9 mouse cellular contexts compared by ENCODE assay signal in the genomic region with DNA sequence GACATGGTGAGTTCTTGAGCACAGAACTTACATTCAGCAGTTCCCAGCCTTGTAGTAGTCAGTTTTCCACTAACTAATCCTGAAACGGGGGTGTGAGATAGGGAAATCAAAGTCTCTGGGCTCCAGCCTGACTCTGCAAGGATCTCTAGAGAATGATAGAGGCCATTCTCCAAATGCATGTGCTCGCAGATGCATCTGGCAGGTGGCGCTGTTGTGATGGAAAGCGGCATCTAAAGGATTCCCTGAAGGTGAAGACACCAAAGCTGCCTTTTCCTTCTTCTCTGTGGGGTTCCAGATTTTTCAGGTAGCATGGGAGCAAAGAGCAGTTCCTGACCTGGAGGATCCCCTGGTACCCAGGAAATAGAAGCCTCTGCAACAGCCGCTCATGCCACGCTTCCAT. TPM values are rescaled to one million over a fixed set of nuclear protein-coding genes. Genes with fewer than 3 reads are reported as not detected.
DNase-seq lines count a peak whose midpoint lies in the region; ATAC-seq and TF ChIP-seq lines count a peak whose summit lies in the region.
"Had no signal": no experiment of that assay in that cellular context is flagged by ENCODE, and none has a peak within 500 bp of the region (broad histone marks: within the 10 kb centered on the region; RNA-seq: fewer than 3 reads in every experiment).

No protein-coding gene starts in this region.

- H3K4me2 ChIP-seq in intestine, embryonic 14.5 days (ENCODE audit: low read length): no peak overlapping the region
- no peak overlapping the region for H3K4me2 ChIP-seq in intestine, embryonic 15.5 days (replicated peaks)
- no peak overlapping the region for H3K4me2 ChIP-seq in embryonic facial prominence, embryonic 14.5 days (ENCODE audit: low read depth, low read length)
- no peak overlapping the region for H3K4me2 ChIP-seq in hindbrain, embryonic 14.5 days (replicated peaks)
- H3K4me2 ChIP-seq in midbrain, postnatal 0 days (ENCODE audit: low read depth, low read length, poor library complexity, severe bottlenecking): peak overlapping the region; percentile 20

- peaks cover 12% of the 10 kb centered on the region for H3K36me3 ChIP-seq in intestine, embryonic 14.5 days (ENCODE audit: control insufficient read depth, insufficient read depth, low read length)
- 0 out of 2 replicates have a peak, but pooled peaks cover 7% of the 10 kb centered on the region for H3K36me3 ChIP-seq in intestine, embryonic 15.5 days
- peaks cover 17% of the 10 kb centered on the region; the same call in 1 of the 2 replicates for H3K36me3 ChIP-seq in embryonic facial prominence, embryonic 14.5 days (ENCODE audit: control insufficient read depth, insufficient read depth, low read length)
- no peaks in the 10 kb centered on the region; the same call in 1 of the 2 replicates for H3K36me3 ChIP-seq in hindbrain, embryonic 14.5 days (replicated peaks; ENCODE audit: control insufficient read depth, insufficient read depth)
- H3K36me3 ChIP-seq in midbrain, postnatal 0 days (ENCODE audit: insufficient read depth, low read length): peaks cover 6% of the 10 kb centered on the region; the same call in 1 of the 2 replicates

- peak; percentile 16; the same call in 1 of the 2 replicates for ATAC-seq in intestine, embryonic 14.5 days (replicated peaks; ENCODE audit: low FRiP score, low TSS enrichment, low read depth)
- no peak; the same call in none of the 2 replicates for ATAC-seq in intestine, embryonic 15.5 days
- ATAC-seq in embryonic facial prominence, embryonic 14.5 days (ENCODE audit: low read depth): peak; percentile 47; the same call in 1 of the 2 replicates
- no peak for ATAC-seq in hindbrain, embryonic 14.5 days (ENCODE audit: low FRiP score)
- ATAC-seq in midbrain, postnatal 0 days (ENCODE audit: low FRiP score): peak; percentile 52; the same call in 1 of the 2 replicates

- intact Hi-C loops in left cerebral cortex, postnatal 25 days (cut with DNase I): loop anchor here (2.0 kb wide), 1 partner anchor 41 kb away; no protein-coding TSS in a partner anchor

- peak; percentile 82 for TF ChIP-seq CTCF in midbrain, postnatal 0 days (IDR thresholded peaks at IDR 0.05)

- H3K4me1 ChIP-seq in intestine, embryonic 14.5 days (replicated peaks; ENCODE audit: control insufficient read depth, insufficient read depth, low read length): 0 out of 2 replicates have a peak, but pooled peaks cover 5% of the 10 kb centered on the region
- peaks cover 9% of the 10 kb centered on the region for H3K4me1 ChIP-seq in intestine, embryonic 15.5 days (replicated peaks)
- no peaks in the 10 kb centered on the region for H3K4me1 ChIP-seq in embryonic facial prominence, embryonic 14.5 days (ENCODE audit: control insufficient read depth, insufficient read depth, low read length)
- peaks cover 10% of the 10 kb centered on the region; the same call in 1 of the 2 replicates for H3K4me1 ChIP-seq in hindbrain, embryonic 14.5 days (replicated peaks; ENCODE audit: control insufficient read depth, insufficient read depth, low read length)
- peaks cover 4% of the 10 kb centered on the region; the same call in 1 of the 2 replicates for H3K4me1 ChIP-seq in midbrain, postnatal 0 days (ENCODE audit: insufficient read depth, low read length)

- H3K4me3 ChIP-seq in intestine, embryonic 14.5 days (ENCODE audit: low read depth, low read length): no peak overlapping the region
- H3K4me3 ChIP-seq in intestine, embryonic 15.5 days (replicated peaks): no peak overlapping the region
- no peak overlapping the region for H3K4me3 ChIP-seq in embryonic facial prominence, embryonic 14.5 days (ENCODE audit: low read depth, low read length)
- no peak overlapping the region for H3K4me3 ChIP-seq in hindbrain, embryonic 14.5 days (replicated peaks; ENCODE audit: low read length)
- H3K4me3 ChIP-seq in midbrain, postnatal 0 days (ENCODE audit: low read depth, low read length): no peak overlapping the region

- no peaks in the 10 kb centered on the region for H3K27me3 ChIP-seq in intestine, embryonic 14.5 days (replicated peaks; ENCODE audit: control insufficient read depth, insufficient read depth, low read length)
- no peaks in the 10 kb centered on the region for H3K27me3 ChIP-seq in intestine, embryonic 15.5 days (replicated peaks)
- no peaks in the 10 kb centered on the region for H3K27me3 ChIP-seq in embryonic facial prominence, embryonic 14.5 days (replicated peaks; ENCODE audit: control insufficient read depth, insufficient read depth, low read length)
- H3K27me3 ChIP-seq in hindbrain, embryonic 14.5 days (ENCODE audit: control insufficient read depth, insufficient read depth, low read length): peaks cover 3% of the 10 kb centered on the region; the same call in 1 of the 2 replicates
- H3K27me3 ChIP-seq in midbrain, postnatal 0 days (ENCODE audit: insufficient read depth, low read length): no peaks in the 10 kb centered on the region

- 17% methylated on average over 6 of the region's 6 CpGs for WGBS in intestine, embryonic 14.5 days
- WGBS in intestine, embryonic 15.5 days: 13% methylated on average over 6 of the region's 6 CpGs
- 10% methylated on average over 6 of the region's 6 CpGs for WGBS in embryonic facial prominence, embryonic 14.5 days
- 13% methylated on average over 6 of the region's 6 CpGs for WGBS in hindbrain, embryonic 14.5 days
- 17% methylated on average over 6 of the region's 6 CpGs for WGBS in midbrain, postnatal 0 days

- H3K9me3 ChIP-seq in intestine, embryonic 14.5 days (ENCODE audit: control insufficient read depth, low read length): no peaks in the 10 kb centered on the region
- H3K9me3 ChIP-seq in intestine, embryonic 15.5 days: no peaks in the 10 kb centered on the region
- H3K9me3 ChIP-seq in embryonic facial prominence, embryonic 14.5 days (ENCODE audit: control insufficient read depth, low read length): no peaks in the 10 kb centered on the region
- no peaks in the 10 kb centered on the region for H3K9me3 ChIP-seq in hindbrain, embryonic 14.5 days (ENCODE audit: control insufficient read depth, low read length)
- H3K9me3 ChIP-seq in midbrain, postnatal 0 days (ENCODE audit: low read length): no peaks in the 10 kb centered on the region

- DNase-seq in intestine, embryonic 14.5 days (ENCODE audit: low spot score): peak; percentile 80
- DNase-seq in adrenal gland, postnatal 25 days: peak; percentile 72
- DNase-seq in embryonic facial prominence, embryonic 14.5 days (ENCODE audit: low spot score): peak; percentile 70
- peak; percentile 68 for DNase-seq in hindbrain, embryonic 14.5 days (ENCODE audit: low spot score)
- peak; percentile 71 to 91 for DNase-seq in left cerebral cortex, postnatal 25 days (ENCODE audit: low spot score in 2 of 2)
- DNase-seq in midbrain, postnatal 0 days (ENCODE audit: low spot score): peak; percentile 73
- DNase-seq in testis, postnatal 10 days (ENCODE audit: low spot score): peak; percentile 87

- peak overlapping the region; percentile 3; the same call in 1 of the 2 replicates for H3K9ac ChIP-seq in intestine, embryonic 14.5 days (ENCODE audit: low read length)
- no peak overlapping the region for H3K9ac ChIP-seq in intestine, embryonic 15.5 days
- H3K9ac ChIP-seq in embryonic facial prominence, embryonic 14.5 days (ENCODE audit: low read depth, low read length): no peak overlapping the region
- H3K9ac ChIP-seq in hindbrain, embryonic 14.5 days: 0 out of 2 replicates have a peak overlapping the region, but pooled peaks have one; percentile 25
- H3K9ac ChIP-seq in midbrain, postnatal 0 days (replicated peaks; ENCODE audit: low read length, poor library complexity, severe bottlenecking): no peak overlapping the region

- no peak overlapping the region for H3K27ac ChIP-seq in intestine, embryonic 14.5 days (ENCODE audit: low read depth)
- no peak overlapping the region for H3K27ac ChIP-seq in intestine, embryonic 15.5 days
- H3K27ac ChIP-seq in embryonic facial prominence, embryonic 14.5 days (replicated peaks; ENCODE audit: low read depth, low read length): no peak overlapping the region
- H3K27ac ChIP-seq in hindbrain, embryonic 14.5 days: no peak overlapping the region
- H3K27ac ChIP-seq in midbrain, postnatal 0 days (ENCODE audit: low read depth, low read length): peak overlapping the region; percentile 34; the same call in 1 of the 2 replicates

RNA-seq across cellular contexts. Expression of a gene that starts 23.0 kb away (rescaled TPM):
- polyA plus RNA-seq in intestine, embryonic 14.5 days (2014; fragmentation: Nextera tagmentation; extraction: Ambion mirVana): not detected in 2 replicates
- polyA plus RNA-seq in intestine, embryonic 15.5 days (2015; fragmentation: Nextera tagmentation; extraction: Ambion mirVana): not detected in 2 replicates
- not detected in 2 replicates for total RNA-seq in adrenal gland, postnatal 25 days (2021)
- polyA plus RNA-seq in embryonic facial prominence, embryonic 14.5 days (2014; fragmentation: Nextera tagmentation; extraction: Ambion mirVana): not detected in 2 replicates
- not detected in 2 replicates for polyA plus RNA-seq in hindbrain, embryonic 14.5 days (2014; fragmentation: Nextera tagmentation; extraction: Ambion mirVana)
- total RNA-seq in left cerebral cortex, postnatal 25 days (2021): under 1 TPM in 1 of 2 experiments, not detected in 1; 0.23 TPM
- total RNA-seq in midbrain, postnatal 0 days (2014; rRNA removed): not detected in 2 replicates
- not detected in 2 replicates for polyA plus RNA-seq in midbrain, postnatal 0 days (2015; fragmentation: Nextera tagmentation; extraction: Ambion mirVana)
- polyA plus RNA-seq: liver, embryonic 16.5 days had no signal

RNA-seq across cellular contexts. Expression of a gene that starts 33.3 kb away (rescaled TPM):
- 18.7 and 21.3 TPM in 2 replicates for polyA plus RNA-seq in intestine, embryonic 14.5 days (2014; fragmentation: Nextera tagmentation; extraction: Ambion mirVana)
- polyA plus RNA-seq in intestine, embryonic 15.5 days (2015; fragmentation: Nextera tagmentation; extraction: Ambion mirVana): 20.4 and 29.1 TPM in 2 replicates
- total RNA-seq in adrenal gland, postnatal 25 days (2021): 9.3 and 14.2 TPM in 2 replicates
- polyA plus RNA-seq in embryonic facial prominence, embryonic 14.5 days (2014; fragmentation: Nextera tagmentation; extraction: Ambion mirVana): 16.6 and 18.2 TPM in 2 replicates
- 7.8 and 9.3 TPM in 2 replicates for polyA plus RNA-seq in hindbrain, embryonic 14.5 days (2014; fragmentation: Nextera tagmentation; extraction: Ambion mirVana)
- 10 to 100 TPM; 13.2 to 24.9 TPM for total RNA-seq in left cerebral cortex, postnatal 25 days (2021)
- total RNA-seq in midbrain, postnatal 0 days (2014; rRNA removed): 22.6 and 35.4 TPM in 2 replicates
- 10.4 and 10.7 TPM in 2 replicates for polyA plus RNA-seq in midbrain, postnatal 0 days (2015; fragmentation: Nextera tagmentation; extraction: Ambion mirVana)

RNA-seq across cellular contexts. Expression of a gene that starts 34.8 kb away (rescaled TPM):
- 0.58 and 0.63 TPM in 2 replicates for polyA plus RNA-seq in intestine, embryonic 14.5 days (2014; fragmentation: Nextera tagmentation; extraction: Ambion mirVana)
- 0.97 and 1.2 TPM in 2 replicates for polyA plus RNA-seq in intestine, embryonic 15.5 days (2015; fragmentation: Nextera tagmentation; extraction: Ambion mirVana)
- 0.18 TPM in 1 of 2 replicates, not detected in the other for total RNA-seq in adrenal gland, postnatal 25 days (2021)
- polyA plus RNA-seq in embryonic facial prominence, embryonic 14.5 days (2014; fragmentation: Nextera tagmentation; extraction: Ambion mirVana): 11.0 and 15.8 TPM in 2 replicates
- 0.20 and 0.41 TPM in 2 replicates for polyA plus RNA-seq in hindbrain, embryonic 14.5 days (2014; fragmentation: Nextera tagmentation; extraction: Ambion mirVana)
- under 1 TPM; 0.23 to 0.94 TPM for total RNA-seq in left cerebral cortex, postnatal 25 days (2021)
- total RNA-seq in midbrain, postnatal 0 days (2014; rRNA removed): 0.33 TPM in 1 of 2 replicates, not detected in the other
- polyA plus RNA-seq in midbrain, postnatal 0 days (2015; fragmentation: Nextera tagmentation; extraction: Ambion mirVana): 0.26 and 0.49 TPM in 2 replicates

RNA-seq across cellular contexts. Expression of a gene that starts 59.4 kb away (rescaled TPM):
- polyA plus RNA-seq in intestine, embryonic 14.5 days (2014; fragmentation: Nextera tagmentation; extraction: Ambion mirVana): 0.24 TPM in 1 of 2 replicates, not detected in the other
- polyA plus RNA-seq in intestine, embryonic 15.5 days (2015; fragmentation: Nextera tagmentation; extraction: Ambion mirVana): not detected in 2 replicates
- not detected in 2 replicates for total RNA-seq in adrenal gland, postnatal 25 days (2021)
- 0.11 and 0.38 TPM in 2 replicates for polyA plus RNA-seq in embryonic facial prominence, embryonic 14.5 days (2014; fragmentation: Nextera tagmentation; extraction: Ambion mirVana)
- polyA plus RNA-seq in hindbrain, embryonic 14.5 days (2014; fragmentation: Nextera tagmentation; extraction: Ambion mirVana): 0.33 and 0.67 TPM in 2 replicates
- 1 to 10 TPM; 1.6 to 1.9 TPM for total RNA-seq in left cerebral cortex, postnatal 25 days (2021)
- total RNA-seq in midbrain, postnatal 0 days (2014; rRNA removed): 0.16 and 1.3 TPM in 2 replicates
- 2.3 and 3.1 TPM in 2 replicates for polyA plus RNA-seq in midbrain, postnatal 0 days (2015; fragmentation: Nextera tagmentation; extraction: Ambion mirVana)
- polyA plus RNA-seq: liver, embryonic 16.5 days had no signal

Comparison
In these comparisons a context has a peak if more than half of its experiments do, and no peak if none do; other contexts are left out.
1. ATAC-seq: peak in intestine, embryonic 14.5 days (single experiment), embryonic facial prominence, embryonic 14.5 days (single experiment) and midbrain, postnatal 0 days (single experiment); none in intestine, embryonic 15.5 days (single experiment) and hindbrain, embryonic 14.5 days (single experiment).
2. H3K9ac ChIP-seq: peak in intestine, embryonic 14.5 days (single experiment) and hindbrain, embryonic 14.5 days (single experiment); none in intestine, embryonic 15.5 days (single experiment), embryonic facial prominence, embryonic 14.5 days (single experiment) and midbrain, postnatal 0 days (single experiment).
3. Peak in every context shown above with its lines, with median percentiles within 50 percentile points of each other: DNase-seq.